8 mouse cellular contexts compared by ENCODE assay signal in genomic region chr10:39171603-39172539, GRCm38 (mm10). TPM values are rescaled to one million over a fixed set of nuclear protein-coding genes. Genes with fewer than 3 reads are reported as not detected.
DNase-seq lines count a peak whose midpoint lies in the region; ATAC-seq and TF ChIP-seq lines count a peak whose summit lies in the region.

No protein-coding gene starts in this region.

- peak overlapping the region; percentile 97 for H3K27ac ChIP-seq in hindbrain, embryonic 13.5 days

- in situ Hi-C loops in Patski (cut with MboI; ENCODE audit: low pct_unique_long_range_greater_than_20kb) = loop anchor here (5.0 to 25.0 kb wide), 4 partner anchors 65 to 640 kb away; partner anchors contain the start of gene Fyn

- no peaks in the 10 kb centered on the region for H3K27me3 ChIP-seq in Patski
- H3K27me3 ChIP-seq in hindbrain, embryonic 13.5 days = no peaks in the 10 kb centered on the region

- CTCF ChIA-PET in Patski (lab: Charles Lee) = interaction anchor here (0.9 to 4.2 kb wide), 15 partner anchors 8 to 559 kb away, joined by 3 to 35 read pairs (median 4); no protein-coding TSS in a partner anchor

- 7% methylated on average over 26 of the region's 26 CpGs for WGBS in hindbrain, embryonic 13.5 days

- H3K36me3 ChIP-seq in hindbrain, embryonic 13.5 days = no peaks in the 10 kb centered on the region

- no peaks in the 10 kb centered on the region for H3K9me3 ChIP-seq in hindbrain, embryonic 13.5 days

- H3K4me3 ChIP-seq in hindbrain, embryonic 13.5 days = peak overlapping the region; percentile 39

- TF ChIP-seq CTCF in Patski (IDR thresholded peaks at IDR 0.05) = peak; percentile 83

- peak overlapping the region; percentile 75 for H3K9ac ChIP-seq in hindbrain, embryonic 13.5 days

- no peak for ATAC-seq in Patski
- ATAC-seq in hindbrain, embryonic 13.5 days (ENCODE audit: low FRiP score) = peak; percentile 88

- DNase-seq in Patski (ENCODE audit: low read depth, low spot score) = no peak
- DNase-seq in cerebellum, postnatal 14 days = peak; percentile 95 to 96
- peak; percentile 86 for DNase-seq in frontal cortex, postnatal 14 days (ENCODE audit: low spot score in 2 of 2)
- DNase-seq in layer of hippocampus, postnatal 25 days (ENCODE audit: extremely low spot score in 1 of 2, low spot score in 1 of 2) = peak; percentile 75 to 77
- peak; percentile 93 for DNase-seq in lung, postnatal 25 days (ENCODE audit: low spot score)
- peak; percentile 94 for DNase-seq in retina, embryonic 14.5 days (ENCODE audit: low spot score)
- peak; percentile 90 for DNase-seq in thymus, postnatal 4 days

- H3K4me1 ChIP-seq in hindbrain, embryonic 13.5 days (replicated peaks) = peaks cover 42% of the 10 kb centered on the region

- POLR2A ChIA-PET in Patski (lab: Charles Lee) = interaction anchor here (0.7 kb wide), 1 partner anchor 351 kb away, joined by 4 read pairs; no protein-coding TSS in a partner anchor

- peak overlapping the region; percentile 64 for H3K4me2 ChIP-seq in hindbrain, embryonic 13.5 days

RNA-seq across cellular contexts. Expression of gene Ccn6, which starts 8.3 kb away (rescaled TPM):
- 0.06 TPM for polyA plus RNA-seq in Patski (2021)
- polyA plus RNA-seq in hindbrain, embryonic 13.5 days (2015; fragmentation: Nextera tagmentation; extraction: Ambion mirVana) = 0.41 and 0.44 TPM in 2 replicates
- total RNA-seq in layer of hippocampus, postnatal 25 days (2021) = under 1 TPM in 1 of 2 experiments, not detected in 1; 0.37 TPM

RNA-seq across cellular contexts. Expression of gene Tube1, which starts 38.1 kb away (rescaled TPM):
- 4.2 TPM for polyA plus RNA-seq in Patski (2021)
- 9.6 and 10.4 TPM in 2 replicates for polyA plus RNA-seq in hindbrain, embryonic 13.5 days (2015; fragmentation: Nextera tagmentation; extraction: Ambion mirVana)
- total RNA-seq in layer of hippocampus, postnatal 25 days (2021) = 1 to 10 TPM; 2.1 to 2.2 TPM

RNA-seq across cellular contexts. Expression of gene Fam229b, which starts 38.2 kb away (rescaled TPM):
- polyA plus RNA-seq in Patski (2021) = 26.0 TPM
- polyA plus RNA-seq in hindbrain, embryonic 13.5 days (2015; fragmentation: Nextera tagmentation; extraction: Ambion mirVana) = 32.7 and 34.8 TPM in 2 replicates
- 10 to 100 TPM; 11.6 to 13.5 TPM for total RNA-seq in layer of hippocampus, postnatal 25 days (2021)
